Mouse (Mus musculus): ENCODE results near the gene Agt.

Agt gene

GRCm38 (mm10) chr8:124555113-124555750 lies 14.3 kb downstream of the Agt start:
- no peak for DNase-seq (ENCODE audit: low read depth, low spot score)

- DNase-seq (ENCODE audit: low read depth, low spot score) = no peak
Observed at GRCm38 (mm10) chr8:124551011-124551661, 18.4 kb downstream of the Agt start.

- no peak for DNase-seq (ENCODE audit: low read depth, low spot score)
Observed at GRCm38 (mm10) chr8:124548187-124548586, 21.3 kb downstream of the Agt start.

GRCm38 (mm10) chr8:124547269-124547668 lies 22.2 kb downstream of the Agt start:
- DNase-seq (ENCODE audit: low read depth, low spot score) = peak; percentile 49

GRCm38 (mm10) chr8:124546815-124547214 lies 22.7 kb downstream of the Agt start:
- peak; percentile 80 for DNase-seq (ENCODE audit: low read depth, low spot score)

GRCm38 (mm10) chr8:124546371-124546770 lies 23.1 kb downstream of the Agt start:
- DNase-seq (ENCODE audit: low read depth, low spot score) = no peak

- no peak for DNase-seq (ENCODE audit: low read depth, low spot score)
Observed at GRCm38 (mm10) chr8:124543272-124543671, 26.2 kb downstream of the Agt start.

GRCm38 (mm10) chr8:124542001-124542400 lies 27.5 kb downstream of the Agt start:
- DNase-seq (ENCODE audit: low read depth, low spot score) = no peak

GRCm38 (mm10) chr8:124540906-124541305 lies 28.6 kb downstream of the Agt start:
- DNase-seq (ENCODE audit: low read depth, low spot score) = no peak

- DNase-seq (ENCODE audit: low read depth, low spot score) = no peak
Observed at GRCm38 (mm10) chr8:124535451-124535850, 34.1 kb downstream of the Agt start.

GRCm38 (mm10) chr8:124532626-124533025 lies 36.9 kb downstream of the Agt start:
- DNase-seq (ENCODE audit: low read depth, low spot score) = peak; percentile 82

- DNase-seq (ENCODE audit: low read depth, low spot score) = no peak
Observed at GRCm38 (mm10) chr8:124530996-124531395, 38.5 kb downstream of the Agt start.

- DNase-seq (ENCODE audit: low read depth, low spot score) = no peak
Observed at GRCm38 (mm10) chr8:124530556-124530955, 39.0 kb downstream of the Agt start.

GRCm38 (mm10) chr8:124530076-124530475 lies 39.4 kb downstream of the Agt start:
- DNase-seq (ENCODE audit: low read depth, low spot score) = no peak

GRCm38 (mm10) chr8:124526261-124526660 lies 43.2 kb downstream of the Agt start:
- DNase-seq (ENCODE audit: low read depth, low spot score) = no peak

- DNase-seq (ENCODE audit: low read depth, low spot score) = no peak
Observed at GRCm38 (mm10) chr8:124521946-124522345, 47.6 kb downstream of the Agt start.

GRCm38 (mm10) chr8:124520249-124521080 lies 49.0 kb downstream of the Agt start, which contains the start of gene Cog2:
Gene Cog2 (plus strand): TSS chr8:124520767.
- DNase-seq (ENCODE audit: low read depth, low spot score) = peak; percentile 91

- DNase-seq (ENCODE audit: low read depth, low spot score) = no peak
Observed at GRCm38 (mm10) chr8:124517142-124517541, 52.4 kb downstream of the Agt start.

GRCm38 (mm10) chr8:124516525-124516924 lies 53.0 kb downstream of the Agt start:
- DNase-seq (ENCODE audit: low read depth, low spot score) = peak; percentile 90

- DNase-seq (ENCODE audit: low read depth, low spot score) = no peak
Observed at GRCm38 (mm10) chr8:124516039-124516438, 53.5 kb downstream of the Agt start.

GRCm38 (mm10) chr8:124509156-124509555 lies 60.4 kb downstream of the Agt start:
- DNase-seq (ENCODE audit: low read depth, low spot score) = no peak

GRCm38 (mm10) chr8:124508321-124508695 lies 61.2 kb downstream of the Agt start:
- no peak for DNase-seq (ENCODE audit: low read depth, low spot score)

Measured in telencephalon, adult 2 months (tissue).